Mouse (Mus musculus) frontal cortex, postnatal 25 days (tissue): Measurements from ENCODE around the gene Plbd2.

ENCODE experiments used
- DNase-seq, 2 experiments: peaks; one replicate each; pipeline ENCODE4 v3.0.0; 2022; ENCODE audit warnings: low spot score in 2 of 2

Plbd2 gene

GRCm38 (mm10) chr5:120436885-120437495, 66.4 kb downstream of the Plbd2 start:
- no peak for DNase-seq

GRCm38 (mm10) chr5:120435731-120436501, 67.5 kb downstream of the Plbd2 start:
- no peak for DNase-seq

- DNase-seq: no peak
These were observed 68.3 kb downstream of the Plbd2 start for GRCm38 (mm10) chr5:120435006-120435681.

GRCm38 (mm10) chr5:120434231-120434735, 69.1 kb downstream of the Plbd2 start:
- no peak for DNase-seq
